Mouse (Mus musculus) layer of hippocampus, adult 2 months (tissue): ENCODE data around the gene Kcng4. TPM values are rescaled to one million over a fixed set of nuclear protein-coding genes. Genes with fewer than 3 reads are reported as not detected.

Source experiments
- DNase-seq, 2 experiments: peaks; one replicate each; pipeline ENCODE4 v3.0.0; 2022; ENCODE audit warnings: low spot score in 2 of 2
- H3K27ac ChIP-seq: fragments of 200-600 bp; 2 replicates; pipeline ENCODE4 v1.8.1; 2022
- H3K4me3 ChIP-seq: fragments of 200-600 bp; 2 replicates; pipeline ENCODE4 v1.8.1; 2022; ENCODE audit warnings: mild to moderate bottlenecking
- CTCF ChIP-seq: fragments of 200-600 bp; conservative IDR thresholded peaks from 2 replicates; pipeline ENCODE4 v1.8.1; 2022; ENCODE audit warnings: antibody characterized with exemption, mild to moderate bottlenecking, moderate library complexity
- total RNA-seq, 2 experiments: library from RNA; stranded (reverse); gene quantifications; 2 replicates each; pipeline ENCODE4 v1.2.3; 2021

Gene Kcng4
- total RNA-seq, 2 experiments from 2014 or later: 2.6 to 3.1 TPM

DNA sequence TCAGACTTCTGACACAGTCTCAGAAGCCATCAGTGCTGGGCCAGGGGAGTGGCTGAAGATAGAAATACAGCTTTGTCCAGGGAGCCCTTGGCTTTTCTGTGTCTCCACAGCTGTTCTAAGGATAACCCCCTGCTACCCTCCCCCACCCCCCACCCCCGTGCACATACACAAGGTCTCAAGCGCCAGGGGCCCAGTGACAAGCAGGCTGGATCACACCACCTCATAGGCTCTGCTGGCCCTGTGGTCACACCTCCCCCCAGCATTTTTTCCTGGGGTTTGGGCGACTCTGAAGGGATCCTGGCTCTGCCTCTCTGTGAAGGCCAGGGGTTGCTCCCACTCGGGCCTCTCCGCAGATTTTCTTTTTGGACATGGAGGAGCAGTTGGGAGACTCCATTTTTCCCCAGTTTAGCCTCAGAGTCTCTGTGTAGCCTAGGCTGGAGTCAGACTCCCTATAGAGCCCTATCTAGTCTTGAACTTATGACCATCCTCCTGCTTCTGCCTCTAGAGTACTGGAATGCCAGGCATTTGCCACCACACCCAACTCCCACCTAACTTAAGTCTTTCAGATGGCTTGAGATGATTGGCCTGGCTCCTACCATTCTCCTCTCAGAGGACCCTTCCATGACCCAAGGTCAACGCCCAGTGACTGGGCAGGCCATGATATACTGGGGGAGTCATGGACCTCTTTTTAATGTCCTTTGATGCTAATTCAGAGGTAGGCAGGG, 15.2 kb downstream of the Kcng4 start:
- DNase-seq: no peak
- Histone ChIP-seq H3K27ac (no peak overlapping the region), H3K4me3 (no peak overlapping the region)
- TF ChIP-seq CTCF: no peak

DNA sequence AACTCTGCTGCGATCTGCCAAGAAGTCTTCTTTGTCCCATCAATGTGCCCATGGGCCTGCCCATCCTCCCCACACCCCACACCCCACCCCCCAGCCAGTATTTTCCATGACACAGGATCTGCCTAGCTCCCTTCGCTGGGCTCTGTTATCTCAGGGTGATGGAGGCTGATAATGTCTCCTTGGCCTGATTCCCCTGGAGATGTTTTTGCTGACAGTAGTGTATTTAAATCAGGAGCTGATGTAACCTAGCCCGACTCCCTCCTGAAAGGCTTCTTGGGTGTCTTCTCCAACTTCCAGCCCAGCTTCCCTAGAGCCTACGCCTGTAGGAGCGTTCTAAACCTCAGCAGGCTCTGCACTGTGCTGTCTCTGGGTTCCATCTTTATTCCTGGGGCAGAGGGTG, 16.6 kb downstream of the Kcng4 start:
- Histone ChIP-seq H3K27ac (no peak overlapping the region), H3K4me3 (no peak overlapping the region)
- no peak for DNase-seq
- no peak for TF ChIP-seq CTCF

DNA sequence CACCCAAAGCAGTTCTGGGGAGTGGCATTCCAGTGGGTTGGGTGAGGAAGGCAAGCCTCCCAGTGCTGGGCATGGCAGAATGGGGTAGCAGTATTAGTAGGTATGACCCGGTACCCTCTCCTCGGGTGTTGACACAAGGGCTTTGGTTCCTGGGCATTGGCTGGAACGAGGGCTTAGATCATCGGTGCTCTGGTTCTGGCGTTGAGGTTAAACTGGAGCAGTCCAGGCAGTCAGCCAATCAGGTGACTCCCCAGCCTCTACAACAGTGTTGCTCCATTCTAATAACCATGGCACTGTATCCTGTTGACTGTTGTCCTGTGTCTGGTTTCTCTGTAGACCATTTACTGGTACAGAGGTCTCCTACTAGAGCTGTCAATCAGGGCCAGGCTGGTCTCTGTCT, 17.9 kb downstream of the Kcng4 start:
- H3K27ac ChIP-seq: no peak overlapping the region
- TF ChIP-seq CTCF: no peak

DNA sequence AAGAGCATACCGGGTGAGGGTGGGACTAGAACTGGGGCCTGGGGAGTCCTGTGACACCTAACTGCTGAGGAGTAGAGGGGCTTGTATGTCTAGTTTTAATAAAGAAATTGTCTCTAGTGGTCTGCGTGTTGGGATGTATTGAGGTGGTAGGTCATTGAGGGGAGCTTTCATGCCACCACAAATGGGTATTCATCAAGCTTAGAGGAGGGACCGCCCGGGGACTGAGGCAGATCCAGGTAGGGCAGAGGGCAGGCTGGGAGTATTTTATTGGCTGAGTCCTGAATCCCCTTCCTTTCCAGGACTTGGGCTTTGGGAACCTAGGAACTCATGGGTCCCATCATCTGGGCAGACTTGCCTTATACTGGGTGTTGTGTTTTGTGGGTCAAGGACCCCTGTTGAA, 18.7 kb downstream of the Kcng4 start:
- H3K4me3 ChIP-seq: no peak overlapping the region
- DNase-seq: no peak
- no peak for TF ChIP-seq CTCF
- no peak overlapping the region for H3K27ac ChIP-seq

More for the DNA sequence above, 17.9 kb downstream of the Kcng4 start:
- DNase-seq: no peak
- no peak overlapping the region for H3K4me3 ChIP-seq

DNA sequence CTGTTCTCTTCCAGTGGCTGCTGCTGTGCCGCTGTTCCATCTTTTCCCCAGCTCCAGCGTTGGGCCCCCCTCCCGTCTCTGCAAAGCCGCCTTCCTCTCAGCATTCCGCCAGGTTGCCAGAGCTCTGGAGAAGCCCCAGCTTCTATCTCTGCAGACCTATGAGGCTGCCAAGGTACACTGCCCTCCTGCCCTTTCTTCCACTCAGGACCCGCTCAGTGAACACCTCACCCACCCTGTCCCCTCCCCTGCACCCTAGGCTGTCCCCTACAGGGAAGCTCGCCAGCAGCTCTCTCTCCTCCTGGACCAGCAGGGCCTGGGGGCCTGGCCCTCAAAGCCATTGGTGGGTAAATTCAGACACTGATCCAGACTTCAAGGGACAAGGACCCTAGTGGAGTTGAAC, 19.1 kb downstream of the Kcng4 start:
- Histone ChIP-seq H3K27ac (no peak overlapping the region), H3K4me3 (no peak overlapping the region)
- no peak for TF ChIP-seq CTCF
- DNase-seq: no peak

DNA sequence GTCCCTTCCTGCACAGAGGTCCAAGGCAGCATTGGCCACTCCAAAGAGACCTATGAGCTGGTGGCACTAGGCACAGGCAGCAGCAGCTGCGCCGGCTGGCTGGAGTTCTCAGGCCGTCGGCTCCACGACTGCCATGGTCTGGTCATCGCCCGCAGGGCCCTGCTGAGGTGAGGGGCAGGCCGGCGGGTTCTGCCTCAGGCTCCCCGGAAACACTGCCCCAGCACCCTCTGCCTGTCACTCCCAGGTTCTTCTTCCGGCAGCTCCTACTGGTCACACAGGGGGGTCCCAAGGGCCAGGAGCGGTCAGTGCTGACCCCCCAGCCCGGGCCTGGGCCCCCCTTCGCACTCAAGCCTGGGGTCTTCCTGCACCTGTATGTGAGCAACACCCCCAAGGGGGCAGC, 20.4 kb downstream of the Kcng4 start:
- H3K4me3 ChIP-seq: no peak overlapping the region

DNA sequence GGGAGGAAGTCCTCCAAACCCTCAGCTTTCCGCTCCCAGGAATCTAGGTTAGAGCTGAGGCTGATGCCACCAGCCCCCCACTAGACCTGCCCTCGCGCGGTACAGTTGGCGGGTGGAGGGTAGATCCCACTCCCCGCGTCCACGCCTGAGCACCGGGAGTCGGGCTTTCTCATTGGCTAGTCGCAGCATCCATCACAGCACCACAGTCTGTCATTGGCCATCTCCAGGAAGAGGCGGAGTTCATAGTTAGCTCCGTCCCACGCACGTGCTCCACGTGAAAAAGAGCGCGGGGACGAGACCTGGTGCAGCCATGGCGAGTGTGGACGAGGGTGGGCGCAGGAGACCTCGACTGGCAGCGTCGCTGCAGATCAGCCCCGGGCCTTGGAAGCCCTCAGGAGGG, 23.0 kb downstream of the Kcng4 start, which contains the start of gene Adad2:
TSS of gene Adad2 (plus strand) at position 277 of the 400 bp plus-strand sequence.
- TF ChIP-seq CTCF: no peak
- no peak within 1 kb of the TSS for H3K4me3 ChIP-seq
- DNase-seq: no peak
- no peak within 1 kb of the TSS for H3K27ac ChIP-seq

More for the DNA sequence above, 20.4 kb downstream of the Kcng4 start:
- no peak overlapping the region for H3K27ac ChIP-seq
- no peak for DNase-seq
- TF ChIP-seq CTCF: no peak

DNA sequence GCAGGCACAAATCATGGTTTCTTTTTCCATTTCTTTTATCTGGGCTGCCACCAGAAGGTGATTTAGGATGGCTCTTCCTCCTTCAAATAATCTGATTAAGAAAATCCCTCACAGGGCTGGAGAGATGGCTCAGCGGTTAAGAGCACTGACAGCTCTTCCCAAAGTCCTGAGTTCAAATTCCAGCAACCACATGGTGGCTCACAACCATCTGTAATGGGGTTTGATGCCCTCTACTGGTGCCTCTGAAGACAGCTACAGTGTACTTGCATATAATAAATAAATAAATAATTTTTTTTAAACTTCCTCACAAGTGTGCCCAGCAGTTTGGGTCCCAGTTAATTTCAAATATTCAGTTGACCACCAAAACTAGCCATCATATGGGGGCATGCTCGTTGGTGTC, 29.3 kb downstream of the Kcng4 start:
- Histone ChIP-seq H3K4me3 (no peak overlapping the region), H3K27ac (no peak overlapping the region)
- no peak for DNase-seq
- peak; percentile 64 for TF ChIP-seq CTCF

DNA sequence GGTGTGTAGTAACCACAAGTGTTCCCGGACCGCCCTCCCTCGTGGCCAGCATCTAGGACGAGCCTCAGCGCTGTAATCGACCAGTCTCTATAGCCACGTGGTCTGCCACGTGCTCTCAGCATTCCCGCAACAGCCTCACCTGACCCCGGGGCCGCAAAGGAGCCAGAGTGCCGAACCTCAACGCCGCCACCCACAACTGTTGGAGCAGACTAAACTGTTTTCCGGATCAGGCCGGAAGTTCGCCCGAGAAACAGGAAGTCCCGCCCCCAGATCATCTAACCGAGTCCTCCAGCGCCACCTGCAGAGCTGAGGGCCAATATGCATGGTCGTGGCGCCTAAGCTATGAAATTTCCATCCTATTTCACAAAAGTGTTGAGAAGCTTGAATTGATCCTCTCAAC, 30.5 kb downstream of the Kcng4 start, which contains the start of gene Taf1c:
TSS of gene Taf1c (minus strand) at position 227 of the 400 bp plus-strand sequence.
- Histone ChIP-seq H3K27ac (peak within 1 kb of the TSS; percentile 87), H3K4me3 (peak within 1 kb of the TSS; percentile 75)
- TF ChIP-seq CTCF: peak; percentile 90
- peak; percentile 92 to 93 for DNase-seq

DNA sequence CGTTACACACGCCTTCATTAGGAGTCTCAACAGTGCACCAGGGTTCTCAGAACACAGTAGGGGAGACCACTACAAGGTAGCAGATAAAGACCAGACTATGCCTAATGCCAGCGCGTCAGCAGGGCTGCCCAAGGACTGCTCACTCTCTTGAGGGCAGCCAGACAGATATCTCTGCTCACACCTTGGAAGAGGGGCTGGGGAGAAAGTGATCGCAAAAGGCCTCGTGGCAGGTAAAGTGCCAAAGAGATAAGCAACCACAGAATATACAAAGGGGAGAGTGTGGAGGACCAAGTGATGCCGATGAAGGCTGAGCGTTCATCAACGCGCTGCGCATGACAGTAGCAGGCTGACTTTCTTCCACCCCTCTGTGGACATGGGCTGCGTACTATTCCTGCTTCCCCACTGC, 31.1 kb downstream of the Kcng4 start:
- peak overlapping the region; percentile 87 for H3K27ac ChIP-seq
- peak overlapping the region; percentile 75 for H3K4me3 ChIP-seq
- TF ChIP-seq CTCF: no peak
- no peak for DNase-seq

DNA sequence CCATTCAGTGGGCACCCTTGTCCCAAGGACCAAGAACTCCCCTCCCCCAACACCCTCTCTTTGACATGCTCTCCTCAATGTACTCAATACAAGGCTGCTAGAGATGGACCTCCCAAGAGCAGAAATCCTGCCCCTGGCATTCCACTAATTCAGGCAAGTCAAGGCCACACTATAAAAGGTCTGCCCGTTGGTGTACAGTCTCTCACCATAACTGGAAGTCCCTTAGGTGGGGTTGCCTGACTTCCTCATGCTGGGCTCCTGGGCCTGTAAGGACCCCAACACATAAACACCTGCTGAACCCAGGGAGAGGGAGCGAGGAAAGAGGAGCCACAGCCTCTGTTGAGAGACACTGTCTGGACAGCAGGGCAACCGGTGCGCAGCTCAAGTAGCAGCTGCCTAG, 31.7 kb downstream of the Kcng4 start:
- no peak for TF ChIP-seq CTCF
- DNase-seq: no peak
- Histone ChIP-seq H3K4me3 (no peak overlapping the region), H3K27ac (no peak overlapping the region)

DNA sequence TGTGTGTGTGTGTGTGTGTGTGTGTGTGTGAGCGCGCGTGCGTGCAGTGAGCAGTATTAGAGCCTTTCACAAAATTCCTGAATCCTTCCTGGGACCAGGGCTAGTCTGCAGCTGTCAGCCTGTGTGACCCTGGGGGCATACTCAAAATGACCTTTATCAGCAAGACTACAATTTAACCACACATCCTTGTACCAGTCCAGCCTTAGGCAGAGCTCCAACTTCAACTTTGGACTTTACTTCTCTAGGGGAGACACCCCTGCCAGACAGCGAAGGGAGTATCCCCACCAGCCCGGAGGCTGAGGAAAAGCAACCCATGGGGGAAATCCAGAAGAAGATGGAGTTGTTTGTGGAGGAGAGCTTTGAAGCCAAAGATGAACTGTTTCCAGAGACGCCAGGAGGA, 44.0 kb downstream of the Kcng4 start:
- no peak for DNase-seq
- Histone ChIP-seq H3K27ac (no peak overlapping the region), H3K4me3 (no peak overlapping the region)
- TF ChIP-seq CTCF: no peak

DNA sequence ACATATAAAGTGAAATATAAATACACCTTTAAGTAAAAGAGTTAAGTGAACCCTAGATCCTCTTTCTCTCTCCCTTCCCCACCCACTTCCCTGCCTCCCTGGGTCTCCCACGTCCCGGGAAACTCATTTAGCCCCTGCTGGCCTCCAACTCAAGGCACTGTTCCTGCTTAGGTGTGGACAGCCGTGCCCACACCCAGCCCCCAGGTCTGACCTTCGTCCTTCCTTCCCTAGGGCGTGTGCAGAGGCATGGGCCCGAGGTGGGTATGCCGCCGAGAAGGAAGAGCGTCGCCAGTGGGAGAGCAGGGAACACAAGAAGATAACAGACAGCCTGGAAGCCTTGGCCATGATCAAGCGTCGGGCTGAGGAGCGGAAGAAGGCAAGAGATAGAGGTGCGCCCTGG, 45.1 kb downstream of the Kcng4 start:
- no peak overlapping the region for H3K27ac ChIP-seq
- no peak for TF ChIP-seq CTCF
- no peak for DNase-seq
- no peak overlapping the region for H3K4me3 ChIP-seq

DNA sequence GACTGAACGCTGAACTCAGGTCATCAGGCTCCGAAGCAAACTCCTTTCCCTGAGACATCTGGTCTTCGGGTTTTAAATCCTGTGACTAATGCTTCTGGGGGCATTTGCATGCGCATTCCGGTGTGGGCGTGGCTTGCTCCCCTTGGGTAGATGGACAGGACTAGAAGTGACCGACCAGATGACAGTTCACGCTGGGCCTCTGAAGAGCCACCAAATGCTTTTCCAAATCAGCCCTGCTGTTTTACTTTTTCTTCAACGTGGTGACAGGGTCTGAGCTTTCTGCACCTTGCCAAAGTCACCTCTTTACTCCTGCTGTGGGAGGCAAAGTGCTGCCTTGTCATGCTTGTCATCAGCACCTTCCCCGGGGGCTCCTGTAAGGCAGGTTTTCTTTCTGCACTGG, 46.6 kb downstream of the Kcng4 start:
- DNase-seq: no peak
- TF ChIP-seq CTCF: no peak
- H3K4me3 ChIP-seq: no peak overlapping the region
- no peak overlapping the region for H3K27ac ChIP-seq
